Mouse (Mus musculus) olfactory bulb, adult 2 months (tissue): ENCODE data around the gene Mtmr10. TPM values are rescaled to one million over a fixed set of nuclear protein-coding genes. Genes with fewer than 3 reads are reported as not detected.

ENCODE experiments used
- H3K27ac ChIP-seq: fragments of 200-500 bp; 2 replicates; pipeline ENCODE4 v1.5.1; 2012; ENCODE audit warnings: low read depth, low read length; ENCODE audit not compliant: insufficient read depth
- H3K4me1 ChIP-seq: fragments of 200-500 bp; 2 replicates; pipeline ENCODE4 v1.6.1; 2012; ENCODE audit warnings: low read length; ENCODE audit not compliant: control insufficient read depth, insufficient read depth
- H3K4me3 ChIP-seq: fragments of 200-500 bp; 2 replicates; pipeline ENCODE4 v1.5.1; 2012; ENCODE audit warnings: mild to moderate bottlenecking, low read depth, low read length, moderate library complexity; ENCODE audit not compliant: insufficient read depth
- CTCF ChIP-seq: fragments of 200-500 bp; IDR thresholded peaks from 2 replicates; pipeline ENCODE4 v1.5.1; 2012; ENCODE audit warnings: low read depth, mild to moderate bottlenecking, low read length, moderate library complexity; ENCODE audit not compliant: insufficient read depth
- POLR2A ChIP-seq: fragments of 200-500 bp; IDR thresholded peaks from 2 replicates; pipeline ENCODE4 v1.6.1; 2012; ENCODE audit warnings: mild to moderate bottlenecking, low read depth, low read length, moderate library complexity; ENCODE audit not compliant: insufficient read depth
- WGBS: fragments of 180-500 bp; shearing (Covaris S2); methylation state at CpG from one replicate; pipeline ENCODE4 v1.1.7; 2018; 5-methylcytosine and 5-hydroxymethylcytosine counted together
- polyA plus RNA-seq: library from polyadenylated mRNA; stranded (reverse); fragments of >200 nt; gene quantifications from 2 replicates; pipeline ENCODE4 v1.2.4, GENCODE M21; 2012; ENCODE audit warnings: low replicate concordance; ENCODE audit not compliant: missing spikeins, insufficient read depth, insufficient read length

The Mtmr10 gene
- polyA plus RNA-seq, 1 experiment = not detected

DNA sequence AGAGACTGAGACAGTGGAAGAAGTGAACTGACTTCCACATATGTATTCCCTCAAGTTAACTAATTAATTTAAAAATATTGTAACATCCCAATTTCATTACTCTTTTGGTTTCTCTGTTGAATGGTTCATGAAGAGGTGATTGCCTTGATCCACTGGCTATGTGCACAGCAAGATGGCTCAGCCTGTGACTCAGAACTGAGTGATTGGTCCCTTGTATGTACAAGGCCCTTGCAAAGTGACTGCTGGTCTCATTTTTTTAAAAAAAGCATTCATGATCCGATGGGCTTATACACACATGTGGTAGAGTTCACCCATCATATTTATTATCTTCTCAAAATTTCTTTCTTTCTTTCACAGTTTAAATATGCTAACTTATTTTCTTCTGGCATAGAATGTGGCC is 8.9 kb upstream of the Mtmr10 start:
- no peak overlapping the region for H3K4me3 ChIP-seq
- no peak overlapping the region for H3K27ac ChIP-seq
- 96% methylated on average over 1 of the region's 1 CpGs for WGBS
- TF ChIP-seq POLR2A (no peak), CTCF (no peak)
- no peaks in the 10 kb centered on the region for H3K4me1 ChIP-seq

DNA sequence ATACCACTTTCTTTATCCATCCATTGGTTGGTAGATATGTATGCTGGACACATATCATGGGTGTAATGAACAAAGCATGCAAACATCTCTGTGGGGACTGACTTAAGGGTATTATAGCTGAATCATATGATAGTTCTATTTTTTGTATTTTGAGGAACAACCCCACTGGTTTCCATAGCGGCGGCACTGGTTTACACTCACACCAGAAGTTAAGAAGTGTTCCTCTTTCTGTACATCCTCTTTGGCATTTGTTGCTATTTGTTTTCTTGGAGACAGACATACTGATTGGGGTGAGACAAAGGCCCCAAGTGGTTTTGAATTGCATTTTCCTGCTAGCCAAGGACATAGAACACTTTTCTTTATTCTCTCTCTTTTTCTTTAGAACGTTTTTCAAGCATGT is 7.9 kb upstream of the Mtmr10 start:
- no peak for TF ChIP-seq POLR2A
- no peak for TF ChIP-seq CTCF
- WGBS = 91% methylated on average over 3 of the region's 3 CpGs

DNA sequence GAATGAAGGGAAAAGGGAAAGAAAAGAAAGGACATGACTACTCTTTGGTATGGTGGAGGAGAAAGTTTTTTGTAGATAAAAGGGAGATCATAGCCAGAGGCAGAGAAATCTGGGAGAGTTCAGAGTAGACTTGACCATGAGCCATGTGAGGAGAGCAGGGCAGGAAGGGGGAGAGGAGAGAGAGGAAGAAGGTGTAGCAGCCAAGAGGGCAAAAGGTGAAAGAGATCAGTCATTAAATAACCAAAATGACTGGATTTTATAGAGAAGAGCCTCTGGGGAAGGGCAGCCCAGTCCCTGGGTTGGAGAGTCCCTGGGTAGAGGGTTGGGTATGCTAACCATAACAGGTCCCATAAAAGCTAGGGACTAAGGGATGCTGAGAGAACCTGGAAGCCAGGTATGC is 887 bp upstream of the Mtmr10 start:
- Histone ChIP-seq H3K4me3 (no peak overlapping the region), H3K27ac (no peak overlapping the region), H3K4me1 (peaks cover 2% of the 10 kb centered on the region)
- TF ChIP-seq POLR2A (no peak), CTCF (no peak)

More for the DNA sequence above, 7.9 kb upstream of the Mtmr10 start:
- no peak overlapping the region for H3K27ac ChIP-seq
- H3K4me1 ChIP-seq = no peaks in the 10 kb centered on the region
- H3K4me3 ChIP-seq = no peak overlapping the region

DNA sequence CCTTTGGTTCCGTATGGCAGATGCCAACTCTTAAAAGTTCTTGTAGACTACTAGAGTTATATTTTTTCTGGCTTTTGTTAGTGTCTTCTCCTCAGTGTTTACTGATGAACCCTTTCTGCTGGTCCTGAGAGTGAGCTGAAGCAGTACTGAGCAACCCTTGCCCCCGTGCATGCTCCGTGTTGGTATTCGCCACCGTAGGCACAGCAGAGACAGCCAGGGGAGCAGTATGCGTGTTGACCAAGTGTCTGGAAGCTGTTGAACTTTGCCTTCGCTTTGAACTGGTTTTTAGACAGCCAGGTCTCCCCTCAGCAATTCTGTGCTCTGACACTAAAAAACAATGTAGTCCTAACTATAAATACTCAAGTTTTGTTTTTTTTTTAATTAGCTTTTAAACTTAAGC is 2.0 kb downstream of the Mtmr10 start:
- no peak for TF ChIP-seq POLR2A
- no peak for TF ChIP-seq CTCF
- Histone ChIP-seq H3K4me3 (no peak overlapping the region), H3K27ac (no peak overlapping the region), H3K4me1 (peaks cover 5% of the 10 kb centered on the region)
- 94% methylated on average over 7 of the region's 7 CpGs for WGBS

DNA sequence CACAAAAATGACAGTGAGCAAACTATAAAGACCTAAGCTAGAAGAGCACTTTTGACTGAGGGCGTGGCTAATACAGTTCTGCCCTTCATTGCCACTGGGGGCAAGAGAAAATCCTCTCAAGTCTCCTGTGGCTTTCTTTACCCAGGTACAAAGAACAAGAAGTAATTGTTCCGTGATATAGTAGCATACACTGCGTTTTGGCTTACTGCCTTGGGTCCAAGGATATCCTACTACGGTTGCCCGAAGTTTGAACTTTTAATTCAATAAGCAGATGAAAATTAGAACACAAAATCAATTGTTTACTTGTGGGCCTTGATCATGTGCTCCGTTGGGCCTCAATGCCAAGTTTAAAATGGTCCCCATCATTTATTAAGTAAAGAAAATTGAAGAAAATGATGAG is 3.0 kb downstream of the Mtmr10 start:
- WGBS = 91% methylated on average over 6 of the region's 6 CpGs
- Histone ChIP-seq H3K4me1 (peaks cover 6% of the 10 kb centered on the region), H3K27ac (no peak overlapping the region), H3K4me3 (no peak overlapping the region)
- TF ChIP-seq CTCF (no peak), POLR2A (no peak)

DNA sequence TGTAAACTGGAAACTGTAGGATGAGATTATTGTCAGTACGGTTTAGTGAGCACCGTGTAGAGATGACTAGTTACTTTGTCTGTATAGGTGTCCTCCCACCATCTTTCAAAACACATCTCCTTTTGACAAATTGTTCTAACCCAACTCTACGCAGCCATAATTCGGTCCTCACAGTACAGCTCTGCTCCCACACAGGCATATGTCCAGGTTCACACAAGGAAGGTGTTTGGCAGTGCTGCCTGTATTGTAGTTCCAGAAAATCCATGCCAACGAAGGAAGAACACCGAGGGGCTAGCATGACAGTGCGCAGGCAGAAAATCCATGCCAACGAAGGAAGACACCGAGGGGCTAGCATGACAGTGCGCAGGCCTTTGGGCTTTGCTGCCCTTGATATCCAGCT is 4.3 kb downstream of the Mtmr10 start:
- Histone ChIP-seq H3K27ac (no peak overlapping the region), H3K4me3 (no peak overlapping the region)

DNA sequence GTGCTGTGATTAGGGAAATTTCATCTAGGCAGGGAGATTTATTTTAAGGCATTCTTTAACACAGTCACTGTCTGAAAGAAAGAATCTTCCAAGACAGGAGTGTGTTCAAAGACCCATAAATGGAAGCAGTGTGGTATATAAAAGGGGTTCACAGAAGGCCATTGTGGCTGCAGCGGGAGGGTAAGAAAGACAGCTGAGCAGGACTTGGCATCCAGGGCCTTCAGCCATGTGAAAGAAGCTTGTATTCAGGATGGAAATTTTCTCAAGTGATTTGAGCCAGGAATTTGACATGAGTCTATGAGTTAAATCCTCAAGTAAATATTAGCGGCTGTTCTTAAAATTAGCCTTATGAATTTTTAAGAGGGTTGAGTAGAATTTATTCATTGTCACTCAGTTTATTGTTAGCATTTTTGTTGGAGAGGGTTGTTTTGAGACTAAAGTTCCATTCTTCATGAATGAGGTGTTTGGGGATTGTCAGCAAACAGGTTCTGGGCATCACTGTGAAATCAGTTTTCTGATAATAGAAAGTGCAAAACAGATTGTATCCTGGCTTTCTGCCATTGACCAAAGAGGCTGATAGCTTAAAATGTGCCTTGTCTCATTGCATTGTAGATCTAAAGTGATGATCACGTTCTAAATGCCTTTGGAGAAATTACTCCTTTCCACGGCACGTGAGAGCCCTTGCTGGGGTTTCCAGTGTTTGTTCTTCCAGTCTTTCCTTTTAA is 9.0 kb downstream of the Mtmr10 start:
- TF ChIP-seq POLR2A (no peak), CTCF (no peak)
- WGBS = 57% methylated on average over 5 of the region's 5 CpGs
- H3K4me1 ChIP-seq = 0 out of 2 replicates have a peak, but pooled peaks cover 3% of the 10 kb centered on the region
- no peak overlapping the region for H3K27ac ChIP-seq
- no peak overlapping the region for H3K4me3 ChIP-seq

More for the DNA sequence above, 4.3 kb downstream of the Mtmr10 start:
- WGBS = 94% methylated on average over 10 of the region's 10 CpGs
- peaks cover 6% of the 10 kb centered on the region for H3K4me1 ChIP-seq
- no peak for TF ChIP-seq CTCF
- TF ChIP-seq POLR2A = no peak

DNA sequence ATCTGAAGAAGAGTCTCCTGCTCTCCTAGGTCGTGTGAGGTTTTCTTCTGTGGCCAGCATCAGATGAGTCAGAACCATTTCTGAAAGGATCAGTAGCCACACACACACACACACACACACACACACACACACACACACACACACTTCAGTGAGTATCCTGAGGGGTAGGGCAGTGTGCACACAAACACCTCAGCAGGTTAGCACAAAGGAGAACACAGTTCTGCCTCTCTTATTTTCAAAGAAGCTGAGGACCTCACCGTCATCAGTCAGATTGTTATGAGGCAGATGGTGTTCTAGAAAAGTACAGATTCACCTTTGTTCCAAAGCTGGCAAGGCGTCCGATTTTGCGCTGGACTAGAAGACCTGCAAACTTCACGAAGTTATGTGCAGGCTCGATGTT is 22.8 kb downstream of the Mtmr10 start:
- H3K27ac ChIP-seq = no peak overlapping the region
- WGBS = 55% methylated on average over 7 of the region's 7 CpGs
- TF ChIP-seq CTCF = no peak
- no peak overlapping the region for H3K4me3 ChIP-seq
- H3K4me1 ChIP-seq = no peaks in the 10 kb centered on the region

DNA sequence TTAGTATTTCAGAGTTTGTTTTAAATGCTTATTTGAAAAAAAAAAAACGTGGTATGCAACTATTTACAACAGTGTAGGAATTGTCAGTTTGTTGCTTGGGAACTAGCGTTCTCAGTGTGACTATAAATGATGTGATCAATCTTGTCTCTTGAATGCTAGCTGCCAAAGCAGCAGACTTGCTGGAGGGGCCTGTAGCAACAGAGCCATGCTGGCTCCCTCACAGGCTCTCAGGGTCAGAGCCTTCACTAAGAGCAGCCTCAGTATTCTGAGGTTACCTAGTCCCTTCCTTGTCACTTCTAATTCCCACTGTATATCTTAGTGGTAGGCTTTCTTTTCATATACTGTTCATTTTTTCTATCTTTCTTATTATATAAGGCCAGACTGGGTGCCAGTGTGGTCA is 23.3 kb downstream of the Mtmr10 start:
- H3K27ac ChIP-seq = no peak overlapping the region
- WGBS = 67% methylated on average over 2 of the region's 2 CpGs

More for the DNA sequence above, 23.3 kb downstream of the Mtmr10 start:
- H3K4me3 ChIP-seq = no peak overlapping the region
- TF ChIP-seq CTCF = no peak
- TF ChIP-seq POLR2A = no peak
- H3K4me1 ChIP-seq = no peaks in the 10 kb centered on the region
